Mouse (Mus musculus) mouse embryonic stem cell (cell line): ENCODE measurements around the gene Ccl11.

Source experiments
- in situ Hi-C, 2 experiments: fragments of 300-500 bp; cut with MboI; formaldehyde crosslinking; loops; 1 replicate in 1 of 2; 3 replicates in 1 of 2; pipeline ENCODE4 v1.14.3; 2019 to 2020; ENCODE audit warnings: low sequenced_read_pairs in 2 of 2, low pct_unique_long_range_greater_than_20kb in 1 of 2, mixed read lengths in 1 of 2; ENCODE audit not compliant: unreplicated experiment in 1 of 2

Gene Ccl11

GRCm38 (mm10) chr11:82041671-82042080, 15.9 kb upstream of the Ccl11 start:
- in situ Hi-C loops: loop anchor here in 1 of 2 experiments (10.0 kb wide), 1 partner anchor 133 kb away; no protein-coding TSS in a partner anchor

GRCm38 (mm10) chr11:82045471-82045870, 12.2 kb upstream of the Ccl11 start, which contains the start of gene Ccl7:
Gene Ccl7 (plus strand): TSS chr11:82045712.
- in situ Hi-C loops: loop anchor here in 1 of 2 experiments (10.0 kb wide), 1 partner anchor 129 kb away; no protein-coding TSS in a partner anchor

- in situ Hi-C loops: loop anchor here in 1 of 2 experiments (10.0 kb wide), 1 partner anchor 127 kb away; no protein-coding TSS in a partner anchor
Observed at GRCm38 (mm10) chr11:82047746-82048415, 9.7 kb upstream of the Ccl11 start.

GRCm38 (mm10) chr11:82053849-82054248, 3.8 kb upstream of the Ccl11 start:
- in situ Hi-C loops: loop anchor here in 1 of 2 experiments (5.0 kb wide), 1 partner anchor 118 kb away; no protein-coding TSS in a partner anchor

- in situ Hi-C loops: no loop called here
Observed at GRCm38 (mm10) chr11:82062226-82062625, 4.6 kb downstream of the Ccl11 start.

GRCm38 (mm10) chr11:82063454-82063853, 5.8 kb downstream of the Ccl11 start:
- in situ Hi-C loops: no loop called here

GRCm38 (mm10) chr11:82066953-82067571, 9.4 kb downstream of the Ccl11 start:
- in situ Hi-C loops: no loop called here

- in situ Hi-C loops: no loop called here
Observed at GRCm38 (mm10) chr11:82071076-82071475, 13.5 kb downstream of the Ccl11 start.

GRCm38 (mm10) chr11:82072374-82072773, 14.8 kb downstream of the Ccl11 start:
- in situ Hi-C loops: no loop called here

- in situ Hi-C loops: no loop called here
Observed at GRCm38 (mm10) chr11:82072984-82073383, 15.4 kb downstream of the Ccl11 start.

- in situ Hi-C loops: no loop called here
Observed at GRCm38 (mm10) chr11:82073686-82074085, 16.1 kb downstream of the Ccl11 start.

- in situ Hi-C loops: no loop called here
Observed at GRCm38 (mm10) chr11:82077031-82077430, 19.4 kb downstream of the Ccl11 start.

GRCm38 (mm10) chr11:82078136-82078730, 20.6 kb downstream of the Ccl11 start:
- in situ Hi-C loops: no loop called here

GRCm38 (mm10) chr11:82080865-82081264, 23.2 kb downstream of the Ccl11 start:
- in situ Hi-C loops: no loop called here

GRCm38 (mm10) chr11:82084360-82084759, 26.7 kb downstream of the Ccl11 start:
- in situ Hi-C loops: no loop called here

- in situ Hi-C loops: no loop called here
Observed at GRCm38 (mm10) chr11:82099511-82100323, 42.1 kb downstream of the Ccl11 start.

- in situ Hi-C loops: no loop called here
Observed at GRCm38 (mm10) chr11:82101087-82101486, 43.5 kb downstream of the Ccl11 start.

GRCm38 (mm10) chr11:82101529-82101928, 43.9 kb downstream of the Ccl11 start, which contains the start of gene Ccl12:
Gene Ccl12 (plus strand): TSS chr11:82101845.
- in situ Hi-C loops: no loop called here

GRCm38 (mm10) chr11:82109611-82110010, 52.0 kb downstream of the Ccl11 start:
- in situ Hi-C loops: no loop called here
